Comparison of ENCODE assay signal across 9 mouse cellular contexts in genomic region chr10:27619658-27620057, GRCm38 (mm10). TPM values are rescaled to one million over a fixed set of nuclear protein-coding genes. Genes with fewer than 3 reads are reported as not detected.
DNase-seq lines count a peak whose midpoint lies in the region; ATAC-seq and TF ChIP-seq lines count a peak whose summit lies in the region.
"Had no signal": no experiment of that assay in that cellular context is flagged by ENCODE, and none has a peak within 500 bp of the region (broad histone marks: within the 10 kb centered on the region; RNA-seq: fewer than 3 reads in every experiment).

Gene Lama2, minus strand, starts transcription at chr10:27619758.

- H3K27ac ChIP-seq in hindbrain, embryonic 14.5 days: no peak within 1 kb of the TSS
- no peak within 1 kb of the TSS for H3K27ac ChIP-seq in hindbrain, embryonic 16.5 days (ENCODE audit: low read depth, low read length)
- no peak within 1 kb of the TSS for H3K27ac ChIP-seq in midbrain, embryonic 12.5 days (replicated peaks)
- H3K27ac ChIP-seq in midbrain, postnatal 0 days (ENCODE audit: low read depth, low read length): no peak within 1 kb of the TSS
- no peak within 1 kb of the TSS for H3K27ac ChIP-seq in heart, embryonic 11.5 days (ENCODE audit: low read depth, low read length)
- H3K27ac ChIP-seq in stomach, embryonic 15.5 days: no peak within 1 kb of the TSS
- H3K27ac ChIP-seq in midbrain, embryonic 15.5 days: no peak within 1 kb of the TSS
- H3K27ac ChIP-seq: layer of hippocampus, adult 2 months had no signal

- TF ChIP-seq CTCF in midbrain, postnatal 0 days (IDR thresholded peaks at IDR 0.05): no peak

- no peaks in the 10 kb centered on the region for H3K27me3 ChIP-seq in hindbrain, embryonic 14.5 days (ENCODE audit: control insufficient read depth, insufficient read depth, low read length)
- H3K27me3 ChIP-seq in hindbrain, embryonic 16.5 days (replicated peaks; ENCODE audit: control insufficient read depth, insufficient read depth, low read length): 0 out of 2 replicates have a peak, but pooled peaks cover 2% of the 10 kb centered on the region
- peaks cover 6% of the 10 kb centered on the region; the same call in 1 of the 2 replicates for H3K27me3 ChIP-seq in midbrain, embryonic 12.5 days
- H3K27me3 ChIP-seq in midbrain, postnatal 0 days (ENCODE audit: insufficient read depth, low read length): no peaks in the 10 kb centered on the region
- H3K27me3 ChIP-seq in heart, embryonic 11.5 days (ENCODE audit: control insufficient read depth, insufficient read depth, low read length): no peaks in the 10 kb centered on the region
- no peaks in the 10 kb centered on the region for H3K27me3 ChIP-seq in stomach, embryonic 15.5 days (replicated peaks)
- H3K27me3 ChIP-seq in midbrain, embryonic 15.5 days (replicated peaks): no peaks in the 10 kb centered on the region

- H3K36me3 ChIP-seq in hindbrain, embryonic 14.5 days (replicated peaks; ENCODE audit: control insufficient read depth, insufficient read depth): no peaks in the 10 kb centered on the region
- no peaks in the 10 kb centered on the region for H3K36me3 ChIP-seq in hindbrain, embryonic 16.5 days (ENCODE audit: control insufficient read depth, insufficient read depth, low read length)
- no peaks in the 10 kb centered on the region for H3K36me3 ChIP-seq in midbrain, embryonic 12.5 days
- H3K36me3 ChIP-seq in midbrain, postnatal 0 days (ENCODE audit: insufficient read depth, low read length): no peaks in the 10 kb centered on the region
- H3K36me3 ChIP-seq in heart, embryonic 11.5 days (ENCODE audit: control insufficient read depth, insufficient read depth, low read length): no peaks in the 10 kb centered on the region
- no peaks in the 10 kb centered on the region for H3K36me3 ChIP-seq in stomach, embryonic 15.5 days
- no peaks in the 10 kb centered on the region for H3K36me3 ChIP-seq in midbrain, embryonic 15.5 days (replicated peaks)

- H3K9ac ChIP-seq in hindbrain, embryonic 14.5 days: no peak within 1 kb of the TSS
- H3K9ac ChIP-seq in hindbrain, embryonic 16.5 days (ENCODE audit: low read depth, low read length): no peak within 1 kb of the TSS
- H3K9ac ChIP-seq in midbrain, embryonic 12.5 days (replicated peaks): no peak within 1 kb of the TSS
- H3K9ac ChIP-seq in midbrain, postnatal 0 days (replicated peaks; ENCODE audit: low read length, poor library complexity, severe bottlenecking): no peak within 1 kb of the TSS
- no peak within 1 kb of the TSS for H3K9ac ChIP-seq in heart, embryonic 11.5 days (ENCODE audit: low read depth, low read length)
- no peak within 1 kb of the TSS for H3K9ac ChIP-seq in stomach, embryonic 15.5 days
- no peak within 1 kb of the TSS for H3K9ac ChIP-seq in midbrain, embryonic 15.5 days

- H3K9me3 ChIP-seq in hindbrain, embryonic 14.5 days (ENCODE audit: control insufficient read depth, low read length): no peaks in the 10 kb centered on the region
- 0 out of 2 replicates have a peak, but pooled peaks cover 4% of the 10 kb centered on the region for H3K9me3 ChIP-seq in hindbrain, embryonic 16.5 days (ENCODE audit: control insufficient read depth, low read length)
- H3K9me3 ChIP-seq in midbrain, embryonic 12.5 days: no peaks in the 10 kb centered on the region
- H3K9me3 ChIP-seq in midbrain, postnatal 0 days (ENCODE audit: low read length): no peaks in the 10 kb centered on the region
- no peaks in the 10 kb centered on the region for H3K9me3 ChIP-seq in heart, embryonic 11.5 days (replicated peaks; ENCODE audit: control insufficient read depth, low read length)
- H3K9me3 ChIP-seq in stomach, embryonic 15.5 days: no peaks in the 10 kb centered on the region
- H3K9me3 ChIP-seq in midbrain, embryonic 15.5 days: no peaks in the 10 kb centered on the region

- no peak within 1 kb of the TSS for H3K4me2 ChIP-seq in hindbrain, embryonic 14.5 days (replicated peaks)
- no peak within 1 kb of the TSS for H3K4me2 ChIP-seq in hindbrain, embryonic 16.5 days (ENCODE audit: low read length)
- no peak within 1 kb of the TSS for H3K4me2 ChIP-seq in midbrain, embryonic 12.5 days (replicated peaks)
- H3K4me2 ChIP-seq in midbrain, postnatal 0 days (ENCODE audit: low read depth, low read length, poor library complexity, severe bottlenecking): no peak within 1 kb of the TSS
- no peak within 1 kb of the TSS for H3K4me2 ChIP-seq in heart, embryonic 11.5 days
- no peak within 1 kb of the TSS for H3K4me2 ChIP-seq in stomach, embryonic 15.5 days
- no peak within 1 kb of the TSS for H3K4me2 ChIP-seq in midbrain, embryonic 15.5 days

- ATAC-seq in hindbrain, embryonic 14.5 days (ENCODE audit: low FRiP score): no peak
- ATAC-seq in hindbrain, embryonic 16.5 days: no peak
- ATAC-seq in midbrain, embryonic 12.5 days (ENCODE audit: low FRiP score, low read depth): no peak
- no peak for ATAC-seq in midbrain, postnatal 0 days (ENCODE audit: low FRiP score)
- ATAC-seq in heart, embryonic 11.5 days (replicated peaks; ENCODE audit: insufficient number of reproducible peaks, low FRiP score, low TSS enrichment): no peak
- ATAC-seq in stomach, embryonic 15.5 days (ENCODE audit: insufficient read depth, low FRiP score, low read depth): no peak
- ATAC-seq in midbrain, embryonic 15.5 days (replicated peaks): no peak

- 93% methylated on average over 3 of the region's 3 CpGs for WGBS in hindbrain, embryonic 14.5 days
- 87% methylated on average over 3 of the region's 3 CpGs for WGBS in hindbrain, embryonic 16.5 days
- WGBS in midbrain, embryonic 12.5 days: 95% methylated on average over 3 of the region's 3 CpGs
- 91% methylated on average over 3 of the region's 3 CpGs for WGBS in midbrain, postnatal 0 days
- WGBS in heart, embryonic 11.5 days (ENCODE audit: insufficient replicate concordance): 91% methylated on average over 3 of the region's 3 CpGs
- WGBS in stomach, embryonic 15.5 days: 93% methylated on average over 3 of the region's 3 CpGs
- WGBS in midbrain, embryonic 15.5 days: 92% methylated on average over 3 of the region's 3 CpGs

- peaks cover 7% of the 10 kb centered on the region for H3K4me1 ChIP-seq in hindbrain, embryonic 14.5 days (replicated peaks; ENCODE audit: control insufficient read depth, insufficient read depth, low read length)
- peaks cover 4% of the 10 kb centered on the region for H3K4me1 ChIP-seq in hindbrain, embryonic 16.5 days (ENCODE audit: control insufficient read depth, insufficient read depth, low read depth, low read length)
- peaks cover 9% of the 10 kb centered on the region for H3K4me1 ChIP-seq in midbrain, embryonic 12.5 days
- no peaks in the 10 kb centered on the region for H3K4me1 ChIP-seq in midbrain, postnatal 0 days (ENCODE audit: insufficient read depth, low read length)
- H3K4me1 ChIP-seq in heart, embryonic 11.5 days (ENCODE audit: control insufficient read depth, insufficient read depth, low read length): peaks cover 11% of the 10 kb centered on the region; the same call in 1 of the 2 replicates
- no peaks in the 10 kb centered on the region for H3K4me1 ChIP-seq in stomach, embryonic 15.5 days
- peaks cover 6% of the 10 kb centered on the region; the same call in 1 of the 2 replicates for H3K4me1 ChIP-seq in midbrain, embryonic 15.5 days

- no peak within 1 kb of the TSS for H3K4me3 ChIP-seq in hindbrain, embryonic 14.5 days (replicated peaks; ENCODE audit: low read length)
- H3K4me3 ChIP-seq in hindbrain, embryonic 16.5 days (ENCODE audit: low read length): no peak within 1 kb of the TSS
- no peak within 1 kb of the TSS for H3K4me3 ChIP-seq in midbrain, embryonic 12.5 days
- H3K4me3 ChIP-seq in midbrain, postnatal 0 days (ENCODE audit: low read depth, low read length): no peak within 1 kb of the TSS
- H3K4me3 ChIP-seq in heart, embryonic 11.5 days (ENCODE audit: low read depth, low read length): no peak within 1 kb of the TSS
- H3K4me3 ChIP-seq in stomach, embryonic 15.5 days (replicated peaks): no peak within 1 kb of the TSS
- H3K4me3 ChIP-seq in midbrain, embryonic 15.5 days: no peak within 1 kb of the TSS
- H3K4me3 ChIP-seq: layer of hippocampus, adult 2 months had no signal

- DNase-seq in hindbrain, embryonic 14.5 days (ENCODE audit: low spot score): no peak
- no peak for DNase-seq in midbrain, postnatal 0 days (ENCODE audit: low spot score)
- DNase-seq in cerebellum, adult 9-10 months: no peak

RNA-seq across cellular contexts. Expression of gene Lama2, which starts in this region (rescaled TPM):
- polyA plus RNA-seq in hindbrain, embryonic 14.5 days (2014; fragmentation: Nextera tagmentation; extraction: Ambion mirVana): 8.5 and 11.2 TPM in 2 replicates
- polyA plus RNA-seq in hindbrain, embryonic 16.5 days (2015; fragmentation: Nextera tagmentation; extraction: Ambion mirVana): 5.8 and 7.4 TPM in 2 replicates
- polyA plus RNA-seq in midbrain, embryonic 12.5 days (2016; fragmentation: Nextera tagmentation; extraction: Ambion mirVana): 7.7 and 11.4 TPM in 2 replicates
- 9.2 and 16.6 TPM in 2 replicates for total RNA-seq in midbrain, postnatal 0 days (2014; rRNA removed)
- 2.6 and 3.5 TPM in 2 replicates for polyA plus RNA-seq in midbrain, postnatal 0 days (2015; fragmentation: Nextera tagmentation; extraction: Ambion mirVana)
- 10.6 and 17.0 TPM in 2 replicates for polyA plus RNA-seq in heart, embryonic 11.5 days (2014; fragmentation: Nextera tagmentation; extraction: Ambion mirVana)
- polyA plus RNA-seq in stomach, embryonic 15.5 days (2015; fragmentation: Nextera tagmentation; extraction: Ambion mirVana): 15.0 and 15.5 TPM in 2 replicates
- 4.3 TPM in 2 replicates for polyA plus RNA-seq in midbrain, embryonic 15.5 days (2015; fragmentation: Nextera tagmentation; extraction: Ambion mirVana)
